Mouse (Mus musculus) heart, adult 11 months (tissue): ENCODE measurements at regions not wholly inside any gene's neighbourhood (a gene's known extent, or its start where the extent isn't known, plus 50 kb on each side); places are given as distances from the start of the nearest gene placed in this dataset.
"Not testable (repeated sequence)": the region's sequence is repeated elsewhere in the genome, so short reads cannot be mapped to it uniquely, and the experiment has no call there.

Experiments
- DNase-seq: peaks from one replicate; pipeline ENCODE4 v3.0.0; 2022

- peak; percentile 72 for DNase-seq
Observed at GRCm38 (mm10) chr15:8831720-8832620, 121.4 kb upstream of the Slc1a3 start.

GRCm38 (mm10) chr15:8824861-8825260, 114.3 kb upstream of the Slc1a3 start:
- no peak for DNase-seq

DNA sequence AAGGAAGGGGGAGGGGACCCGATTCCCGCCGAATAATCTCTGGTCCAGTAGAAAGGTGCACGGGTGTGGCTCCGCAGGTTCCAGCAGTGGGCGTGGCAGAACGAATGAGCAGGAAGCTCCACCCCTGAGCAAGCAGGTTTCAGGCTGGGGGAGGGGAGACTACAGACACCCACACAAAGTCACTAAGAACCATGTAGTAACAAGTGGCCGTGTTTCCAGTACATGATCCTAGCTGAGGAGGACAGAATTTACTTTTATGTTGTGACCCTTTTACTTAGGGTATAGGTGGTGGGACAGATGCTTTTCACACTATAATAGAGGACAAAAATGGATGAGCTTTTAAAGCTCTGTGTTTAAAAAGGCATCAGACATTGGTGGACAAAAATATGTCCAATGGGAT, 112.2 kb upstream of the Slc1a3 start:
- DNase-seq: not testable (repeated sequence)

GRCm38 (mm10) chr15:8817542-8817941, 107.0 kb upstream of the Slc1a3 start:
- no peak for DNase-seq

DNA sequence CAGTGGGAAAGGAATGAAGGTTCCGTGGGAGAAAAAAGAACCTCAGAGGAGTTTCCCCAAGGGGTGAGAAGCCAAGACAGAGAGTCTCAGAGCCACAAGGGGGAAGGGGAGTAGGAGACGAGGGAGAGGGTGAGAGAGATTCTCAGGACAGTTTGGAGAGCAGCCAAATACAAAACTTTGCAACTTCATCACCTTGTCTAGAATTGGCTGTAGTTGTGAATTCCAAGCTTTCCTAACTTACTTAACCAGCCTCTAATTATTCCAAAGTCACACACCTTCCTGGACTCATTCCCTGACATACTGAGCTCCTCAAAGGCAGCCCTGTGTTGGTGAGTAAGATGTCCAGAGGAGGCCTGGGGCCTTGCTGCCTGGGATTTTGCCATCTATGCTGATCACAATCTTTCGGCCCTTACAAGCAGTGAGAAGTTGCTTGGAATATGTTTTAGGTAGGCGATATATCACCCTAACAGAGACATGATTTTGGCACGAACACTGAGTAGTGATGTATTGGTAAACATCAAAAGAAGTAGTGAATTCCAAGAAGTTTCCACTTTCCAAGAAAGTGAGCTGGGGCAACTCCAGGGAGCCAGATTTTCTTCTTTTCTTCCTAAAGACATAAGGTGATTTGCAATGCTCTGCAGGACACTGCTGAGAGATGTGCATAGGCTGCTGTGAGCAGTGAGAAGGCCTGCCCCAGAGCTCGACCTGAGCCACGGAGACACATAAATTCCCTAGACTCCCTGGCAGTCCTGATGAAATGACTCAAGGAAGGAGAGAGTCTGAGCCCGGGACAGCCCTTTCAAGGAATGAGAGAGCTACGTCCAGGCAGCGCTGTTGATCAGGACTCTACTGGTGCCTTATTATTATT, 106.2 kb upstream of the Slc1a3 start:
- no peak for DNase-seq

GRCm38 (mm10) chr15:8815958-8816357, 105.4 kb upstream of the Slc1a3 start:
- DNase-seq: no peak

GRCm38 (mm10) chr15:8815277-8815676, 104.7 kb upstream of the Slc1a3 start:
- peak; percentile 10 for DNase-seq

GRCm38 (mm10) chr15:8806354-8806753, 95.8 kb upstream of the Slc1a3 start:
- peak; percentile 89 for DNase-seq

- DNase-seq: peak; percentile 6
Observed at GRCm38 (mm10) chr15:8805565-8805964, 95.0 kb upstream of the Slc1a3 start.

- DNase-seq: no peak
Observed at GRCm38 (mm10) chr15:8802058-8802457, 91.5 kb upstream of the Slc1a3 start.

DNA sequence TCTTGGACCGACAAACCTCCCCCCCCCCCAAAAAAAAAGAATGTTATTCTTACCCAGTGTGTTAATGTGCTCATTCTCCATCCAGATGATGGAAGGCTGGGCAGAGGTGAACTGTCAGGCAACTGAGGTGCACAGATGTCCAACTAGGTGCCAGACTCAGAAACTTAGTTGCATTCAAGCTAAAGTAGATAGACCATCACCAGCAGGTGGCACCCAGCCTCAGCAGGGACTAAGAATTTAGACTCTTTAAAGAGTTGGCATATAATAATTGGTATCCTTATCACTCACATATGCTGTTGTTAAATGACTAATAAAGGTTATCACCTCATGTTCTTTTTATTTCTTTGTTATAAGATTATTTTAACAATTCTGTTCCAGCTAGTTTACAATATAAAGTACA, 86.5 kb upstream of the Slc1a3 start:
- no peak for DNase-seq

- DNase-seq: no peak
Observed at GRCm38 (mm10) chr15:8792106-8792505, 81.5 kb upstream of the Slc1a3 start.

DNA sequence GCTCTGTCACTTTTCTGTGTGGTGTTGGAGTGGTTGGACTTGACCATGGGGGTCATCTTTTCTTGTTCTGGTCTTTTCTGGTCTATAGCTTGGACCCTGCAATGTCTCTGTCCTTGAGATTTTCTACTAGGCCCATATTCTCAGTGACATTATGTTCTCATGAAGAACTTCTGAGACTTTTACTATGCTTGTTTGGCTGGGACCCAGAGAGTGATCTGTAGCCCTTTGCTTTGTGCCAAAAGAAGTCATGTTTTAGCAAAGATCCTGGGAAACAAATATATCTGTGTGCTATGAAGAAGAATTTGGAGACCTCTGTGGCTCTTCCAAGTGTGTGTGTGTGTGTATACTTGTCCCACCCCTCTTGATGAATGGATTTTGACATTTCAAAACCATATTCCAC, 79.4 kb upstream of the Slc1a3 start:
- no peak for DNase-seq

GRCm38 (mm10) chr15:8789000-8789399, 78.4 kb upstream of the Slc1a3 start:
- no peak for DNase-seq

GRCm38 (mm10) chr15:8785537-8785936, 75.0 kb upstream of the Slc1a3 start:
- DNase-seq: no peak

GRCm38 (mm10) chr15:8783567-8783966, 73.0 kb upstream of the Slc1a3 start:
- no peak for DNase-seq

- no peak for DNase-seq
Observed at GRCm38 (mm10) chr15:8783036-8783435, 72.5 kb upstream of the Slc1a3 start.

DNA sequence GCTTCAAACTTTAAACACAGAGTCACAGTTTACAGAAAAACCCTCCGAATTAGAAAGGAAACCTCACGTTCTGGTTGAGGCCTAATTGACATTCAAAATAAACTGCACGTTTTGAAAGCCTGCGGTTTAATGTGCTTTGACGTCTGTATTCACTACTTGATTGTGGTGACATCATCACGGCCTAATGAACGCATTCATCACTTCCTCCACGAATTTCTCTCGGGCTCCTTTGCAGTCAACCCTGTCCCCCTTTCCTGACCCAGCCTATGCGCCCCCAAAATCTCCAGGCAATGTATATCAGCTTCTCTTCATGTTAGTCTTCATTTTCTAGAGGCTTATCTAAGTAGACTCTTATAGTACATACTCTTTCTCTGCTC, 71.6 kb upstream of the Slc1a3 start:
- no peak for DNase-seq

DNA sequence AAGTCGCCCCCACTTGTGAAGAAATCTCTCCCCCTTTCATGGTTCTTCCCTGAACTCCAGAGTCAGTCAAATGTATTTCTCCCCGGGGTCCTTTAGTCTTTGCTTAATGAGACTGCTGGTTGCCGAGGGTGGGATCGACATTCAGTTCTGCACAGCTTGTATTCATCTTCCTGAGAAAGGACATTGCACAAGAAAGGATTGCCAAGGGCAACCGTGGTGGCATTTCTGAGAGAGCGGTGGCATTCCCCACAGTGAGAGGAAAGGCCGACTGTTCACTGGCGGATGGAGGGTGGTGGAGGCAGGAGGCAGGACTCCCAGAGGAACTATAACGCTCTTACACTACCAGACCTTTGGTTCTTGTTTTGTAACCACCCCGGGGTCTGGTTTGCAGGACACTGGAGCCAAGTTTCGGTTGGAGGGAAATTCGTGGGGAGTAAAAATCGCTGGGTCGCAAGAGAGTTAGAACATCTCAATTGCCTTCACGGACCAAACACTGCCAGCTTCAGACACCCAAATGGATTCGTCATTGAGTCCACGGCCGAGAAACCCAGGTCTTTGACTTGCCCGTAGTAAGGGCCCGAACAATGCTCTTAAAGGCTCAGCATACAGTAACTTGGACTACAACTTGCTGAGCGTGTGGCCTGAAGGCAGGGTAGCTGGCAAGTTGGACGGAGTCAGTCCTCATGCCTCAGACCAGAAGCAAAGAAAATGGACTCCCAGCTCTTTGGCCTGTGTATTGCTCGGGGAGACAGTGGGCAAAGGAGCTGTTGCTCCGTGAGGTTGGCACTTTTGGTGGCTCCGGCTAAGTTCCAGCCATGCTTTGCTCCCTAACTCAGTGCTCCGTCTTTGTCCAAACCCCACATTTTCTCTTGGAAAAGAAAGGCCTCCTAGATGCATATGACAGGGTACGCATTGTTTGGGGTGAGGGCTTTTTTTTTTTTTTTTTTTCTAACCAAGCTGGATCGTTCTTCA, 70.9 kb upstream of the Slc1a3 start:
- no peak for DNase-seq

GRCm38 (mm10) chr15:8780371-8780866, 69.9 kb upstream of the Slc1a3 start:
- no peak for DNase-seq

GRCm38 (mm10) chr15:8767624-8768571, 57.3 kb upstream of the Slc1a3 start:
- DNase-seq: no peak
